Mouse (Mus musculus): Measurements from ENCODE around the gene Ank2.
A peak's percentile ranks its signal among the peaks of the same experiment; 100 is the strongest.

Ank2 gene

DNA sequence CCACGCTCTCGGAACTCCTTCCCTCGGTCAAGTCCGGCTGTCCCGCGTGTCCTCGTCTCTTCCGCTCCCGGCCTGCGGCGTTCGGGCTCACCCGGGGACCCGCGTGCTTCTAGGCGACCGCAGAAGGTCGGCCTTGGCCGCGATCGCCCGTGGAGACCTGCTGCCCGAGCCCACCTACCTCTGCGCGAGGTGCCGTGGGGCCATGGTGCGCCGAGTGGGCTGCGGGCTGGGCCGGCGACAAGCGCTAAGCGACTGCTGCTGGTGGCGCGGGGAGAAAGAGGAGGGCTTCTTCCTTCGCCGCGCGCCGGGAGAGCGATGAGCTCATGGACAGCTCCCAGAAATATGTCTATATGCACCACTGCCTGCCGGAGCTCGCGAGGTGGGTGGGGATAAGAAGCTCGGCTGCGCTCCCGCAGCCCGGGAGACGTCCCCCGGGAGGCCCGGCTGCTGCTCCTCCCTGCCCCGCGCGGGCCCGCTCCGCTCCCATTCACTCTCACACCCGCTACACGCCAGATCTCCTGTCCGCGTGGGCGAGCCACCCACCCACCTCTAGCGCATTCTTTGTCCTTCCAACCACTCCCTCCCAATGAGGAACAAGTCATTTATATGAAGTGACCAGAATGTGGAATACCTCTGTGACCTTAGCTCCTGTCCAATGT, at the start of gene Ank2:
Gene Ank2, minus strand, starts transcription at position 609 of the 659 bp plus-strand sequence.
- peak; percentile 16 for DNase-seq (ENCODE audit: low spot score)

DNA sequence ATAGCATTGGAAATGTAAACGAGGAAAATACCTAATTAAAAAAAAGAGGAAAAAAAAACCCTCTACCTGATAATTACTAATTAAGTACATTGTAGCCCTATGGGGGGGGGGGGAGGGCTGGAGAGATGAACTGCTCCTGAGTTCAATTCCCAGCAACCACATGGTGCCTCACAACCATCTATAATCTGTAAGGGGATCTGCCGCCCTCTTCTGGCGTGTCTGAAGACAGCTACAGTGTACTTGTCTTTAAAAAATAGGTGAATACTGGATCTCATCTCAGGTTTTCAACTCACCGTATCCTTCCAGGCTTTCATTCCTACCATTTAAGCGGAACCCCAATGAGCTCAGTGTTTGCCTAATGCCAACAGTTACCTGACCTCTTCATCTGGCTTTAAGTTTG, 48.7 kb upstream of the Ank2 start:
- no peak for DNase-seq (ENCODE audit: low spot score)

DNA sequence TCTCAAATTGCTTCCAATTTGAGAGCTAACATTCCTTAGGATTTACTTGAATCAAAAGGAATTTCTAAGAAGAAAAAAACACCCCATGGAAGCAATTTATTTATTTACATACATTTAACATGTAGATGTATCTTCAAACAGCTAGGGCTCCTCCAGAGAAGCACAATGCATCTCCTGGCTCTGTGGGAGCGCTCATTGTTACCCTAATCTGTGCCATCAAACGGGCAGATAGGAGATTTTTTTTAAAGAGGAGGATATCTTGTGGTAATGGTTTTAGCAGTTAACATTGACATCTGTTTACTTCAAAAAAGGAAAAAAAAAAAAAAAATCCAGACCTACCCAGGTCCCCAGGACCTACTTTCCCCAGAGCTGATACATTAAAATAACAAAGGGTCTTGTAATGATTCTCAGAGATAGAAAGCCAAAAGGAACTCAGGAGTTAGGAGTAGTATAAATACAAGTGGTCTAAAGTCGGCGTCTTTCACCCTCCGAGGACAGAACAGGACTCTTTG, 45.5 kb upstream of the Ank2 start:
- DNase-seq (ENCODE audit: low spot score), result no peak

DNA sequence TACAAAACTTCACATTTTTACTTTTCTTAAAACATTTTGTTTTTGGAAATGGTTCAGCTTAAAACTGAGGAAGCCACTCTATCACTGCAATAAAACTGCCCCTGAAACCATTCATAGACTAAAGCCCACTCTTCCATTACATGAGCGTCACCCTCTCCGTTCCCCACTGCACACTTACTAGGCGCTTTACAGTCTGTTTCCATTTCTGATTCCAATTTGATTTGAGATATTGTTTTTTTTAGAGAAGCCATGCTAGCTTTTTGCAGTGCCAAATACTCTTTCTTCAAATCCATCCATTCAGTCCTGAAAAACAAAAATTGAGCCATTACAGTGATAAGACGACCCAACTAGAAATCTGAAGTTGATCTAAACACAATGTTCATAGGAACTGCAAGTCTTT, 44.8 kb upstream of the Ank2 start:
- DNase-seq (ENCODE audit: low spot score), result no peak

GRCm38 (mm10) chr3:127539193-127539592, 40.0 kb upstream of the Ank2 start:
- DNase-seq (ENCODE audit: low spot score), result no peak

- no peak for DNase-seq (ENCODE audit: low spot score)
Observed at GRCm38 (mm10) chr3:127530293-127530692, 31.1 kb upstream of the Ank2 start.

GRCm38 (mm10) chr3:127529824-127530223, 30.7 kb upstream of the Ank2 start:
- no peak for DNase-seq (ENCODE audit: low spot score)

GRCm38 (mm10) chr3:127529210-127529609, 30.1 kb upstream of the Ank2 start:
- no peak for DNase-seq (ENCODE audit: low spot score)

GRCm38 (mm10) chr3:127527465-127528034, 28.4 kb upstream of the Ank2 start:
- no peak for DNase-seq (ENCODE audit: low spot score)

- DNase-seq (ENCODE audit: low spot score), result no peak
Observed at GRCm38 (mm10) chr3:127525188-127525819, 26.2 kb upstream of the Ank2 start.

- no peak for DNase-seq (ENCODE audit: low spot score)
Observed at GRCm38 (mm10) chr3:127521156-127521555, 22.0 kb upstream of the Ank2 start.

- no peak for DNase-seq (ENCODE audit: low spot score)
Observed at GRCm38 (mm10) chr3:127520300-127520699, 21.1 kb upstream of the Ank2 start.

- no peak for DNase-seq (ENCODE audit: low spot score)
Observed at GRCm38 (mm10) chr3:127515251-127515650, 16.1 kb upstream of the Ank2 start.

DNA sequence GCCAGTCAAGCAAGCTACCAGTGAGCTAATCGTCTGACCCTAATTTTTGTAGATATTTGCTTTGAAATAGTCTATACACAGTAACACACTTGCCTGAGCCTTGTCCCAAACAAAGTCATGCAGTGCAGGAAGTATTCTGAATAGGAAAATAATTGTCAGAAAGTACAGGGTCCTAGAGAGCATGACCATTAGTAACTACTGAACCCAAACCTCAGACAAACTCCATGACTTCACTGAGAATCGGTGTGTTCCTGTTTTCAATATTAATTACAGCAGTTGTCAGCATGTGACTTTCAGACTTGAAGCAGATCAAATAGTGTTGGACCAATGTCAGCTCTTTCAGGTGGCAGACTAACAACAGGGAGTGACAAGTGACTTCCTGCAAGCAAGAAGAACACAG, 14.5 kb upstream of the Ank2 start:
- no peak for DNase-seq (ENCODE audit: low spot score)

DNA sequence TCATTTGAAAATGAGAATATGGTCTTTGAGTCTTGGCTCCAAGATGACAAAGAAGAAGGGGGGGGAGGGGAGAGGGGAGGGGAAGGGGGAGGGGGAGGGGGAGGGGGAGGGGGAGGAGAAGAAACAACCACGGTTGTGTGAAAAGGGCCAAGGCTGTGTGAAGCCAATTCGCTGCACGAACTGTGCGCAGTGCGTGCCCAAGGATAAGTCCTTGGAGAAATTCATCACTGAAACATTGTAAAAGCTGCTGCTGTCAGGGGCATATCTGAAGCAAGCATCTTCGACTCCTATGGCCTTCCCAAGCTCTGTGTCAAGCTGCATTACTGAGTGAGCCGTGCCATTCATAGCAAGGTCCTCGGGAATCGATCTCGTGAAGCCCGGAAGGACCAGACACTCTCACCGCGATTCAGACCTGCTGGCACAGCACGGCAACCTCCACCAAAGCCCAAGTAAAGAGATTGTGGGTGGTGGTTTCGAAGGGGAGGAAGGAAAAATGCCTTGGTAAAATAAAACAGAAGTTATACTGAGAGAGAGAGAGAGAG, 13.7 kb upstream of the Ank2 start:
- DNase-seq (ENCODE audit: low spot score), result peak; percentile 47

DNA sequence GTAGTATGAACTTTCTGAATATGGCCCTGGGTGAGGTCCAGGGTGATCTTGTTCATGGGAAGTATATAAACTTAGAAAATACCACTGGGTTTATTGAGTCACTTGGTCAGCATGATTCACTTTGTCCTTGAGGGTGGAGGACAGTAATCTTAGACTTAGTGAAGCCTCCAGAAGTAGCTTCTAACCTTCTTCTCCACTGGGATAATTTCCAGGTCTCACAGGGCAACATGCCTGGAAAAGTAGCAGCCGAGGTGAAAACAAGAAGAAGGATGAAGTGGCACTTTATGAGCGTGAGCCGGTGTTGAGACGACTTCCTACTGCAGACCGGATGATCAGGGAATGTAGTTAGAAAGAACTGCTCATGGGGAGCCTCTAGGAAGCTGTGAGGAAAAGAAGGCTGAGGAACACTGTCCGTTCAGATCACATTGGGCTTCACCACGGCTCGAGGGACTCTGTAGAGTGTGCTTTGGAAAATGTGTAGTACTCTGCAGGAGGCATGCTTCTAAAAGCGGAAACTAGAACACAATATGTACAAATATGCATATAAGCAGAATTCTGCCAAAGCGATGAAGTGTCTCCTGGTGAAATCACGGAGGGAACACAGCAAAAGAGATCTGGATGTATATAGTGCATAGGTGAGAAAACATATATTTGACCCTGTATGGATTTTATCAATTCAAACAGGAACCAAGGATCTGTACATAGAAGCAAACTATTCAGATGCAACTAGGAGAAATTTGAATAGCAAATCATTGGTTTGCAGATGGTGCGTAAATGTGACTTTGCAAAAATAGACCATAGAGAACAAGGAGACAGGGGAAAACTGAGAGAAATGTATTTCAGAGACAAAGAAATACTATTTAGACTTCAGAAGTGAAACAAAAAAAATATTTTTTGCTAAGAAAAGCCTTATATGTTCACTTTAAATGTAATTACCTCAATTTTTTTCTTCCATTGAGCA, 12.9 kb upstream of the Ank2 start:
- DNase-seq (ENCODE audit: low spot score), result no peak

GRCm38 (mm10) chr3:127507878-127508783, 9.0 kb upstream of the Ank2 start:
- no peak for DNase-seq (ENCODE audit: low spot score)

- no peak for DNase-seq (ENCODE audit: low spot score)
Observed at GRCm38 (mm10) chr3:127498197-127498741, 881 bp downstream of the Ank2 start.

- no peak for DNase-seq (ENCODE audit: low spot score)
Observed at GRCm38 (mm10) chr3:127492663-127493062, 6.5 kb downstream of the Ank2 start.

GRCm38 (mm10) chr3:127487302-127487701, 11.8 kb downstream of the Ank2 start:
- no peak for DNase-seq (ENCODE audit: low spot score)

DNA sequence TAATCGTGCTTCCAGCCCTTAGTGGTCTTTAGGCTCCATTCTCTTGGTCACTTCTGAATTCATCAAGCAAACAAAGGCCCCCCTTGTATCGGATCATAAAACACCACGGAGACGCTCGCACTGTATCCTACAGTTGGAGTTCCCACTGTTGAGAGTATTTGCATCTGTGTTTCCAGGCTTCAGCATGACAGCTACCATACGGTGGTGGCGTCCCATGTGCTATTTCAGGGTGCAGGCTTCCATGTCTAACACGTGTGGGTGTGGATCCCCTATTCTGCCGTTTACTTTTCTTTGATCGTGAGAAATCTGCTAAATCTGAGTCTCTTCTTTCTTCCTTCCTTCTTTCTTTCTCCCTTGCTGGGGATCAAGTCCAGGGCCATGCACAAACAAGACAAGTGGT, 14.0 kb downstream of the Ank2 start:
- DNase-seq (ENCODE audit: low spot score), result no peak
